Mouse (Mus musculus) neutrophil, adult 5-6 weeks (primary cell): Measurements from ENCODE around the gene Stn1. TPM values are rescaled to one million over a fixed set of nuclear protein-coding genes. Genes with fewer than 3 reads are reported as not detected.
A peak's percentile ranks its signal among the peaks of the same experiment; 100 is the strongest.

Experiments used
- ATAC-seq: fragments of 151-379, 151-347 bp; 2 replicates; pipeline ENCODE4 v1.8.0; 2017; ENCODE audit warnings: mild to moderate bottlenecking, moderate TSS enrichment; ENCODE audit not compliant: insufficient number of reproducible peaks, poor library complexity, low FRiP score, severe bottlenecking; ENCODE audit errors: extremely low read depth
- total RNA-seq: library from RNA; stranded (forward); fragments of 200-1000 nt; gene quantifications from 2 replicates; pipeline ENCODE4 v1.2.3, GENCODE M21; 2017

Gene Stn1
- total RNA-seq, 1 experiment from 2014 or later, result 25.0 TPM

DNA sequence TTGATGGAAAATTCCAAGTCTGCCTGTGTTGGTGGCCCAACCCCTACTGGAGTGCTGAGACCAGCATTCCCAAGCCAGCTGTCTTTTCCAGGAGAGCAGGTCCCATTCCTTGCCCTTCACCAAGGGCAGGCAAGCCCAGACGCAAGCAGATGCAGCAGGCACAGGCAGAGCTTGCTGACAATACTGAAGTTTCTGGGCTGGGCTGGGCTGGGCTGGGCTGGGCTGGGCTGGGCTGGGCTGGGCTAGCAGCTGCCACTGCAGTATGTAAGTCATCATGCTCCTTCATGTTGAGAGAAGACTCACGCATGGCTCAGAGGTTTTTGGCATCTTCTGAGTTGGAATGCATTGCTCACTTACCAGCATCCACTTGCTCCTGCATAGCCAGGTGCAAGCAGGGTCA is 45.5 kb downstream of the Stn1 start:
- no peak for ATAC-seq

DNA sequence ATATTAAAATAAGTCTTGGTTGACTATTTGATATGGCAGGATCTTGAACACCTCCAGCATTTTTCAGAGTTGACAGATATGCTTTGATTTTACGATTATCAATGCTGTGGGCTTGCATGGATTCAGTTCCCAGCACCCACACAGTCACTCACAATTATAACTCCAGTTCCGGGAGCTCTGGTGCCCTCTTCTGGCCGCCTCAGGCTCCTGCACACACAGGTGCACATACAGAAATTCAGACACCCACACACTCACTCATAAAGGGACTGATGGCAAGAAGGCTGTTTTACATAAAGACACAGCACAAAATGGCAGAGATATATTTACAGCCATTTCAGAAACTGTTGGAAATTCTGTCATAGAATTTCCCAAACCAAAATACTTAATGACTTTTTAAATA is 48.1 kb downstream of the Stn1 start:
- ATAC-seq, result no peak

GRCm38 (mm10) chr19:47488250-47488649 is 49.1 kb downstream of the Stn1 start:
- no peak for ATAC-seq

DNA sequence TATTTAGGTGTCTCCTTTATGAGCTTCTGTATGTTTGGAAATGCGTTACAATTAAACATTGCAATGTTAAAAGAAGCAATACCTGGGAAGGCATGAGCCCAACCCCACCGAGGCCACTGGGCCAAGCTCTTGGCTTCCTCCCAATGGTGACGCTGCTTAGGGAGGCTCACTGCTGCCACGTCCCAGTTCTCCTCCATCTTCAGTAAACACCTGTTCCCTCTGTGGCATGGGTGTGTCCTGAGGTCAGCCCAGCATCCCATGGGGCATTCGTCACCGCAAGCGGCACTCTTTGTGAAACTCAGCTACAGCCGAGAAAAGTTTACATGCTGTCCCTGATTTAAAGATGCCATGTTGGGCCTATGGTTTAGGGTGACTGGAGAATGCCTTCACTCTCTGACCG is 49.7 kb downstream of the Stn1 start:
- ATAC-seq, result no peak

- no peak for ATAC-seq
These were observed 51.2 kb downstream of the Stn1 start for GRCm38 (mm10) chr19:47485997-47486566.

DNA sequence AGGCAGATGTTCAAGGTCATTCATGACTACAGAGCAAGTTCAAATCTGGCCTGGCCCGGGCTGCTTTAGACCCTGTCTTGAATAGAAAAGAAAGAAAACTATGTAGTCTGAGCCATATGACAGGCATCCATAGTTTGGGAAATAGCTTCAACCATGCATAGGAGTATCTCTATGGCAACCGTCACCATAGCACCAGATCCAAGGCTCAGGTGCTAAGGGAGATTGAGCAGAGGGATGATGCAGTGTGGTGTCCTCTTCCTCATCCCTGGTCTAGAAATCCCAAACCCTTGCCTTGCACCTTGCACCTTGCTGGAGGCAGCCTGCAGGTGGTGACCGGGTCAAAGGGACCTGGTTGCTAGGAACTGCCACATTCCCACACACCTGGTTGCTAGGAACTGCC is 53.2 kb downstream of the Stn1 start:
- ATAC-seq, result no peak

GRCm38 (mm10) chr19:47483346-47483745 is 54.0 kb downstream of the Stn1 start:
- no peak for ATAC-seq

DNA sequence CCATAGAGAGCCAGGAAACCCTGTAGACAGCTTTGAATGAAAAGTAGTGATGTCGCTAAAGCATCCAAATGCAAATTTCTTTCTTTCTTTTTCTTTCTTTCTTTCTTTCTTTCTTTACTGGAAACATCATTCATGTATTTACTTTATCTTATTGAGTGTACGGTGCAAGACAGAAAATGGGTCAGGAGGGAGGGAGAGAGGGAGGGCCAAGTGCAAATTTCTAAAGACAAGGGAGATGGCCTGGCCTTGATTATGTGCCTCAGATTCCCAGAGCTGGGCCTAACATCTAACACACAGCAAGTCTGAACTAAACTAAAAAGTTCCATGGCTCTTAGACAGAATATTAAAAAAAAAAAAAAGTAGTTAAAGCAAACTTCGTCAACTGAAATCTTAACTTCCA is 63.9 kb downstream of the Stn1 start:
- ATAC-seq, result no peak

- ATAC-seq, result no peak
These were observed 64.4 kb downstream of the Stn1 start for GRCm38 (mm10) chr19:47472881-47473400.

DNA sequence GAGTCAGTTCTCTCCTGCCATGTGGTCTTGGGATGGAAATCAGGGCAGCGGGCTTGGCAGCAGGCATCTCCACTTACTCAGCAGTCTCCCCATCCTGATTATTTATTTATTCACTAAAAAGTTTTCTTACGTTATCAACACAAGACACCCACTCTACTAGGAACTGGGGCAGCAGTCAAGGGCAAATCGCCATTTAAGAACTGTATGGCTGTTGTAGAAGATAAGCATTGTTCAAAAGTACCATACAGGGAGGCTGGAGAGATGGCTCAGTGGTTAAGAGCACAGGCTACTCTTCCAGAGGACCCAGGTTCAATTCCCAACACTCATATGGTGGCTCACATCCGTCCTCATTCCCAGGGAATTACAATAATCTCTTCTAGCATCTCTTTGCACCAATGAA is 65.5 kb downstream of the Stn1 start:
- ATAC-seq, result no peak

DNA sequence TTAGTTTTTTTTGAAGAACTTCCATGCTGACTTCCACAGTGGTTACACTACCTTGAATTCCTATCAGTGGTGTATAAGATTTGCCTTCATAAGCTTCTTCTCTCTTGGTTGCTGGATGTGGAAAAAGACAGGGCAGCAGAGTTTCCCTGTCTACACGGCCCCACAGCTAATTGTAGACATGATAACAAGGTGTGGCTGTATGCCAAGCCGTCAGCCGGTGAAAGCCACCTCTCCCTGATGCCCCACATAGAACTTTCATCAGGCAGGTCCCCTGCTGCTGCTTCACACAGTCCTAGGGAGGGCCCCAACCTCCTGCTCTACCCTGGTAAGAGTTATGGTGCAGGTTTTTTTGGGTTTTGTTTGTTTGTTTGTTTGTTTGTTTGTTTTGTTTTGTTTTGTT is 68.6 kb downstream of the Stn1 start:
- ATAC-seq, result no peak

- no peak for ATAC-seq
These were observed 70.5 kb downstream of the Stn1 start for GRCm38 (mm10) chr19:47466775-47467174.

DNA sequence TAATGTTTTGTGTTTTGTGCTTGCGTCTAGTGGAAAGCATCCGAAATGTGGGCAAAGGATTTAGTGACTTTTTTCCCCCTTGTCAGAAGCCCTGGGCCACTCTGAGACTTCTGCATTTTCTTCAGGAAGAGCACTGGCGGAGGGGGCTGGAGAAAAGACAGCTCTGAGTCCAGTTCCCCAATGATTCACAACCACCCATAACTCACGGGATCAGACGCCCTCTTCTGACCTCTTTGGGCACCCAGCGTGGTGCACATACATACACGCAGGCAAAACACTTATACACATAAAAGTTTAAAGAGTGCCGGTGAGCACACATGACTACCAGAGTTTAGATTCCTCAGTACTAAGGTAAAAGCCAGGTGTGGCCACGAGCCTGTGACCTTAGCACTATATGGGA is 71.8 kb downstream of the Stn1 start:
- ATAC-seq, result peak; percentile 26; the same call in 1 of the 2 replicates

DNA sequence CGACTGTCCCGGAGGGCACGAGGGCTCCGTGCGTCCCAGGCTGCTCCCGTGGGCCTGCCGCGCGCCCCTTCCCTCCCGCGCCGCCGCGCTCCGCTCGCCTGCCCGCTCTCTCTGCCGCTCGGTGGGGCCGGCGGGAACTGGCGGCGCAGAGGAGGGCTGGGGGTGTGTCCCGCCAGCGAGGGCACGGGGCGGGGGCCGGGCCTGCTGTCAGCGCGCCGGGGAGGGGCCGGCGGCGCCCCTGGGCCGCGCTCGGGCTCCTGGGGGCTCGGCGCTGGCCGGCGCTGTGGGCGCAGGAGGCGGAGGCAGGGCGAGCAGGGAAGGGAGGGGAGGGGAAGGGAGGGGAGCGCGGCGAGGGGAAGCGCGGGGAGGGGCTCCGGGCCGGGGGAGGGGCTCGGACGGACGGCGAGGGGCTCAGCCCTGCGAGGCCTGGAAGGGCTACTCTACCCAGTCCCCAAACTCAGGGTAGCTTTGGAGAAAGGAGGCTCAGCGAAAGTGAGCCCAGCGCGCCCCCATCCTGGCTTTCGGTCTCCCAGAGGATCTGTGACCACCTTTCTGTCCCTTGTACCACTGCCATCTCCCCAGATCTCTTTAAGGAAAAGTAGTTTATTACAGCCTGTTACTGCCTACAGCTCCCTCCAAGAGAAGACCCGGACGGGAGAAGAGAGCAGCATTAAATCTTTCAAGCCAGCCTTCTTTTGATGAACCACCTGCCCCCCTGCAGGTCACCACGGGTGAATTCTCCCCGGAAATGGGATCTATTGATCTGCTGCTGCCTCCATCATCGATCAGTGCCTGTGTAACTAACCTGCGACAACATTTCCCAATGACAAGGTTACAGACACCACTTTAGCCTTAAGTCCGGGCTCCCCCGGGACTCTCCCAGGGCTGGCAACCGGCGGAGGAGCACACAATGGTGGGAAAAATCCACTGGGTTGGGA is 72.7 kb downstream of the Stn1 start, which contains the start of gene Sh3pxd2a:
Gene Sh3pxd2a, minus strand, starts transcription at position 98 of the 938 bp plus-strand sequence.
- ATAC-seq, result peak; percentile 17; the same call in 1 of the 2 replicates

- peak; percentile 57 for ATAC-seq
These were observed 73.5 kb downstream of the Stn1 start for GRCm38 (mm10) chr19:47463636-47464303.

DNA sequence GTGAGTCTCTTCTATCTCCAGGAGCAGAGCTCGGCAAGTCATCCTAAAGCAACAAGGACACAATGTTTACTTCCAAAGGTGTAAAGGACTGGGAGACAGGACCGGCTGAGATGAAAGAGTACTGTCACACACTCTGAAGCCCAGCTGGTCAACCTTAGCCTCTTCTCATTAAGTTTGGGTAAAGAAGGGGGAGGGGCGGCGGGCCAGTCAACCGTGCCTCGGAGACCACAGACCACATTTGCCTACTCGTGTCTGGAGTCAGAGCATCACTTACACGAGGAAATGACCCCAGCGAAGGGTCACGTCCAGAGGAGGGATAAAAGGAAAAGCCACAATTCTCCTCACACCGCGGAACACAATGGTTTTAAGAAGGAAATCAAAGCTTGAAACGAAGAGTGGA is 74.1 kb downstream of the Stn1 start:
- no peak for ATAC-seq

DNA sequence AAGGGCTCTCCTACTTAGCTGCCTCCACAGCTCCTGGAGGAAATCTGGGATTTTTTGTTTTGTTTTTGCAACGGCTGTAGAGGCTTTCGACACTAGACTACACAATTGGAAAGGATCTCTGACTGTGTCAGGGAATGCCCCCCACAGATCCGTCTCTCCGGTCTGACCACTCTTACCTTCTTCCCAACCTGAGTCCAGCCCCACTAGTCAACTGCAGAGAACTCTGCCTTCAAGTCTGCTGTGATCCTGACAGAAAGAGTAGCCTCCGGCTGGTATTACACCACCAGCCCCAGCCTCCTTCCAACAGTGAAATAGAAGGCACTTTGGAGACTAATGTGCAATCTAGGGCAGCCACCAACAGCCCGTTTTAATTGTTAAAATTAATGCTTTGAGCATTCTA is 74.6 kb downstream of the Stn1 start:
- ATAC-seq, result no peak

- ATAC-seq, result no peak
These were observed 75.5 kb downstream of the Stn1 start for GRCm38 (mm10) chr19:47461838-47462237.

DNA sequence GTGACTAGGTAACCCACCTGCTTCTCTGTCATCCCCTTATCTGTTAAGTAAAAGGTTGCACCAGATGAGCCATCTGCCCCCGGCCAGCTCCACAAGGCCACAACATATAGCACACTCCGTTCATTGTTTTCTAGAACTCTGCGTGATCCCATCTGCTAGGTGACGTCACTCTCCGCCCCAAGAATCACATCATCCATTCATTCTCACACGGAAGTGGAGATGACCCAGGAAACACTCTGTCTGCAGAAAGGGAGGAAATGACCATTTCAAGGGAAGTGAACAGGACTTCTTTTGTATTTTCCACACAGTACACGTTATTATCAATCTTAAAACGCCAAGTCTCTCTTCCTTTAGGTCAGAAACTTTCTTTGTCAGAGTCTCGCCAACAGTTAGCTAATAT is 75.9 kb downstream of the Stn1 start:
- no peak for ATAC-seq
